Mouse (Mus musculus): ENCODE measurements around the gene Galnt12. TPM values are rescaled to one million over a fixed set of nuclear protein-coding genes. Genes with fewer than 3 reads are reported as not detected.
"Not testable (repeated sequence)": the region's sequence is repeated elsewhere in the genome, so short reads cannot be mapped to it uniquely, and the experiment has no call there.

Gene Galnt12
- total RNA-seq (2021), result 1 to 10 TPM in 1 of 2 experiments, under 1 TPM in 1; 0.73 to 1.1 TPM
- long read RNA-seq, experiment 1, partial matches to known transcripts, result 0 of 2 reads
- long read RNA-seq, experiment 1, other reads (novel, unspliced or antisense), result 0 of 2 reads
- long read RNA-seq, experiment 2, transcript Galnt12-201 (10 exons, 2,288 nt), result major isoform, 5 of 5 reads
- long read RNA-seq, experiment 2, partial matches to known transcripts, result 0 of 5 reads
- long read RNA-seq, experiment 2, other reads (novel, unspliced or antisense), result 0 of 5 reads

GRCm38 (mm10) chr4:47091493-47092386 is at the start of gene Galnt12:
Galnt12 (plus strand) TSS chr4:47091909.
- DNase-seq (ENCODE audit: low spot score in 2 of 2), result peak in 1 of 2 experiments; percentile 27

- no peak for DNase-seq (ENCODE audit: low spot score in 2 of 2)
Measured at GRCm38 (mm10) chr4:47043866-47044265, 47.8 kb upstream of the Galnt12 start.

- DNase-seq (ENCODE audit: low spot score in 2 of 2), result no peak
Measured at GRCm38 (mm10) chr4:47046974-47047373, 44.7 kb upstream of the Galnt12 start.

GRCm38 (mm10) chr4:47047765-47048164 is 43.9 kb upstream of the Galnt12 start:
- no peak for DNase-seq (ENCODE audit: low spot score in 2 of 2)

- DNase-seq (ENCODE audit: low spot score in 2 of 2), result no peak
Measured at GRCm38 (mm10) chr4:47049216-47049615, 42.5 kb upstream of the Galnt12 start.

GRCm38 (mm10) chr4:47050167-47050566 is 41.5 kb upstream of the Galnt12 start:
- DNase-seq (ENCODE audit: low spot score in 2 of 2), result peak; percentile 90 to 92

GRCm38 (mm10) chr4:47050642-47051381 is 40.9 kb upstream of the Galnt12 start:
- DNase-seq (ENCODE audit: low spot score in 2 of 2), result no peak

- no peak for DNase-seq (ENCODE audit: low spot score in 2 of 2)
Measured at GRCm38 (mm10) chr4:47051905-47052304, 39.8 kb upstream of the Galnt12 start.

GRCm38 (mm10) chr4:47055170-47055569 is 36.5 kb upstream of the Galnt12 start:
- DNase-seq (ENCODE audit: low spot score in 2 of 2), result not testable (repeated sequence)

- no peak for DNase-seq (ENCODE audit: low spot score in 2 of 2)
Measured at GRCm38 (mm10) chr4:47055570-47056080, 36.1 kb upstream of the Galnt12 start.

- DNase-seq (ENCODE audit: low spot score in 2 of 2), result peak; percentile 77 to 79
Measured at GRCm38 (mm10) chr4:47056791-47057509, 34.8 kb upstream of the Galnt12 start, which contains the start of gene Anks6. Anks6 (minus strand) TSS chr4:47057427.

- DNase-seq (ENCODE audit: low spot score in 2 of 2), result no peak
Measured at GRCm38 (mm10) chr4:47057510-47058325, 34.0 kb upstream of the Galnt12 start.

- no peak for DNase-seq (ENCODE audit: low spot score in 2 of 2)
Measured at GRCm38 (mm10) chr4:47060900-47061299, 30.8 kb upstream of the Galnt12 start.

GRCm38 (mm10) chr4:47075054-47075453 is 16.7 kb upstream of the Galnt12 start:
- no peak for DNase-seq (ENCODE audit: low spot score in 2 of 2)

GRCm38 (mm10) chr4:47079997-47080646 is 11.6 kb upstream of the Galnt12 start:
- DNase-seq (ENCODE audit: low spot score in 2 of 2), result no peak

- no peak for DNase-seq (ENCODE audit: low spot score in 2 of 2)
Measured at GRCm38 (mm10) chr4:47080647-47081010, 11.1 kb upstream of the Galnt12 start.

GRCm38 (mm10) chr4:47083824-47084223 is 7.9 kb upstream of the Galnt12 start:
- DNase-seq (ENCODE audit: low spot score in 2 of 2), result no peak

GRCm38 (mm10) chr4:47088671-47089070 is 3.0 kb upstream of the Galnt12 start:
- no peak for DNase-seq (ENCODE audit: low spot score in 2 of 2)

GRCm38 (mm10) chr4:47092387-47093021 is 795 bp downstream of the Galnt12 start:
- no peak for DNase-seq (ENCODE audit: low spot score in 2 of 2)
